Mouse (Mus musculus): Measurements from ENCODE around the gene Tdp1. TPM values are rescaled to one million over a fixed set of nuclear protein-coding genes. Genes with fewer than 3 reads are reported as not detected.

Tdp1 gene
- total RNA-seq, 2 experiments from 2014 or later = 2.9 to 4.0 TPM

DNA sequence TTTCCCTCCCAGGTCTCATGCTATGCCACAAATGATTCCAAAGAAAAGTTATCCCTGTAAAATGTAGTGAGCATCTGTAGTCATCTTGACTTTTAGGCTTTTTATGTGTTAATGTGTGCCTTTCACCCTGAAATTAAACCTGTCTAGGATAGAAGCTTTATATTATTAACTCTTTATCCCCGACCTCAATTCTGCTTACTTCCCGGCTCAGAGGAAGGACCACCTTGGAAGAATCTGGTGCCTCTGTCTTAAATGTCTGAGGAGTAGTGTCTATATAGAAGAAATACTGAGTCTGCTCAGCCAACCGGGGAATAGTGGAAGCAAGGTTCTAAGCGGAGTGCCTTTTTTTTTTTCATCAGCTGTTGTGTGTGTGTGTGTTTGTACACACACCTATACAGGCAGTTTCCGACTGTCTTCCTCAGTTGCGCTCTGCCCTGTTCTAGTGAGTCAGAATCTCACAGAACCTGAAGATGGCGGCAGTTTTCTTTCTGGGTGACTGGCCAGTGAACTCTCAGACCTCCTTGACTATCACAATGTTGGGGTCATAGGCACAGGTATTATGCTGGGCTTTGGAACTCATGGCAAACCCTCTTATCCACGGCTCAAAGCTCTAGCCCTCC is 1.1 kb downstream of the Tdp1 start:
- no peak for DNase-seq
- intact Hi-C loops (cut with DNase I) = no loop called here

DNA sequence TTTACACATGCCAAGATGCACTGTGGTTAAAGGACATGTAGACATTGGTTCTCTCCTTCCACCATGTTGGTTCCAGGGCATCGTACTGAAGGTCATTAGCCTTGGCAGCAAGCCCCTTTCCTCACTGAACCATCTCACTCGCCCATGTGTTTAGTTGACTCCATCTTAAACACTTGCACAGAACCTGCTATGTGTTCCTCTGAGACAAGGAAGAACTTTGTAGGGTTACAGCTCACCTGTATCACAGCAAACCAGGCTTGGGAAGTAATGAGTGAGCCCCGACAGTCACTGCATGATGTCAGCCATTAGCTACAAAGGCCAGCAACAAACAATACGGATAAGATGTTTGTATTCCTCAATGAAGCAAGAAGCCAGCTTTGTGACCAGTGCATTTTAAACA is 13.5 kb downstream of the Tdp1 start:
- intact Hi-C loops (cut with DNase I) = loop anchor here (5.0 kb wide), 1 partner anchor 209 kb away; no protein-coding TSS in a partner anchor
- DNase-seq = no peak

DNA sequence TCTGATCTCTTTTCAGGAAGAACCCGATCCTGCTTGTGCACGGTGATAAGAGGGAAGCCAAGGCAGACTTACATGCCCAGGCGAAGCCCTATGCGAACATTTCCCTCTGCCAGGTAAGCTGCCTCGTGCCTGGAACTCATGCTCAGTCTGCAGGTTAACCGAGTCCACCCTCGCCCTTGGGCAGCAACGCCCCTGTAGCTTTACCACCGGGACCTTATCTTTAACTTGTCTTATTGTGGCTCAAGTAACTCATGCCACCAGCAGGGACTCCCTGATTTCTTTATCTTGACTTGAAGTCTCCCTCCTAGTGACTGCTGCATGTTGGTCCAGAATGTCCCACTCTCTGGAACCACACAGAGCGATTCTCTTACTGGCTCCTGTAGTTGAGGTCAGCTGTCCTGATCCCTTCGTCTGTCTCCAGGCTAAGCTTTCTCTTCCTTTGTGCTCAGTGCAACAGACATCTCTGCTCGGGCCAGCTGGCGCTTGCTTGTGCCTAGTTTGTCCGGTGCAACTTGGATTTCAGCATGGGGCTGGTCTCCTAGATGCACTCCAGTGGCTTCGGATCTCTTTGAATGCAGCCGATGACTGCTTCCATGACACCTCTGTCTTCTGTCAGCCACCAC is 14.0 kb downstream of the Tdp1 start:
- DNase-seq = no peak
- intact Hi-C loops (cut with DNase I) = loop anchor here (5.0 kb wide), 1 partner anchor 209 kb away; no protein-coding TSS in a partner anchor

DNA sequence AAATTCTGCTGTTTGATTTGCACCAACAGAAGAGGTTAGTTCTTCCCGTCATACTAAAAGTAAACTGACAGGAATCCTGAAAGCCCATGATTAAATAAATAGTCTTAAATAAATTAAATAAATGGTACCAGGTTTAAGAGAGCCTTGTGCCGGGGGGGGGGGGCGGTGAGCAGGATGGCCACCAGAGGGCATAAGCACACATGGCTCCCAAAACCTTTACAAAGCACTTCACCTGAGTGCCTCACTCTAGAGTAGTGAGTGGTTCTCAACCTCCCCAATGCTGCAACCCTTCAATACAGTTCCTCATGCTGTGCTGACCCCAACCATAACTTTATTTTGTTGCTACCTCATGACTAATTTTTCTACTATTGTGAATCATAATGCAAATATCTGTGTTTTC is 15.7 kb downstream of the Tdp1 start:
- intact Hi-C loops (cut with DNase I) = loop anchor here (5.0 kb wide), 2 partner anchors 62 to 207 kb away; partner anchors contain the start of gene Kcnk13

DNA sequence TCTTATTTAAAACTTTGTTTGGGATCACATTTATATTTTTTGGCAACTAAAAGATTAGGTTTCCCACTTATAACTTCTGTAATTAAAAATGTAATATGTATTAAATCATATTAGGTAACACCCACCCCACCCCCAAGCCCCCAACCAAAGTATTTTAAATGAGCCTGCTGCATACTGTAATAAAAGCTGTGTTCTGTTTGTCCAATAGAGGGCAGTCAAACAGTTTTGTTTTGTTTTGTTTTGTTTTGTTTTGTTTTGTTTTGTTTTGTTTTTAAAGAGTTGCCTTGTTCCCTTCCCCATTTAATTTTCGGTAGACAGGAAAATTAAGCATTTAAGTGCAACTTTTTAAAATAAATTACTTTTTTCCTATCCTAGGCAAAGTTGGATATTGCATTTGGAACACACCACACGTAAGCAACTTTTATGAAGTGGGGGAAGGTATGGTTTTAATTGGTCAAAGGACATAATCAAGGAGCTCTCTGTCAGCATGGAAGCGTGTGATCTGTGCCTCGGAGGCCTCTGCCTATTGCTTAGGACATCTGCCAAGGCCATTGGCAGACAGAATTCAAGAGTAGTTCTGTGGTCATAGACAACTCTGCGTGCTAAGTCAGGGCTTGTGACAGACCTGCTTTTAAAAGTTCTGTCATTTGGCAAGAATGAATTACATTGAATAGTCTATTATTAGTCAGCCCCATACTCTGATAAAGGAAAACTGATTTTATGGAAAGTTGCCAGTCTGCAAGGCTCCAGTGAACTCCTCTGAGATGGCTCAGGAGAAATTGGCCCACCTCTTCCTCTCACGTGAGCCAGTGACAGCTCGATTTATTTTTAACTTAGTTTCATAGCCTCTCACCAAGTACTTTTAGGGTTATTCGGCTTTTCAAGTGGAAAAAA is 17.9 kb downstream of the Tdp1 start:
- intact Hi-C loops (cut with DNase I) = loop anchor here (5.0 kb wide), 1 partner anchor 60 kb away; the partner anchor contains the start of gene Kcnk13
- DNase-seq = no peak

More for the DNA sequence above, 15.7 kb downstream of the Tdp1 start:
- no peak for DNase-seq

DNA sequence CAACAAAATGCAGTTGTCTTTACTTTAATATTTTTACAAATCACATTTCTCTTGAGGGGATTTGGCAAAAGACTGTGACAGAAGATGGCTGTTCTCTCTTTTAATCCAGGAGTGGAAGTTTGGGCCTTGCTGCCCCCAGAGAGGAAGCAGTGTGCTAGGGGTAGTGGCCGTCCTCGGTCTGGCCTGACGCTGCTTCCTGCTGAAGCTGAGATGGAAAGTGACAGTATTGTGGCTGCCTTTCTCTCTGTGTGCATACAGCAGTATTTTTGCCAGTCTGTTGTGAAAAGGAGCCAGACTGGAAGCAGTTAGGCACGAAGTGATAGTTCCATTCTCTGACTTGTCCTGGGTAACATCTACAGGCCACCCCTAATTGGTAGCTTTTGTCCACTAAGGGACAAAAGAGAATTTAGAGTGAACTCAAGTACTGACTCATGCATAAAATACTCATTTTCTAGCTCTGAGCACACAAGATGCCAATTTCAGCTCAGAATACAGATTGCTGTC is 18.6 kb downstream of the Tdp1 start:
- intact Hi-C loops (cut with DNase I) = loop anchor here (5.0 kb wide), 1 partner anchor 59 kb away; the partner anchor contains the start of gene Kcnk13
- DNase-seq = no peak

DNA sequence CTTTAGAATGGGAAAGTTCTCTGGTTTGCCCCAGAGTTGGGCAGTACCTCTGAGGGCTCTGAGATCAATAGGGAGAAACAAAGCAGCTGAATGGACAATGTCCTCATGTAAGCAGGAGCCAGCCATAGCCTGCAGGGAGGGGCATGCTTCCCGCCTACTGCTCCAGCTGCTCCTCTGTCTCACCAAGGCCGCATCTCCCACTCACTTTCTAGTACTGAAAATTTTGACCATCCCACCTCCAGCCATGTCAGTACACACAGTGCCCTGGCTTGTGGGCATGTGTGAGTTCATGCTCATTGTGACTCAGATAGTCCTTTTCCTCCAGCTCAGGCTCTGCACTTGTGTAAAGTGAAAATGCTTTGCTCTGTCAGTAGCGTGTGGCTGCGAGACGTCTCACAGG is 20.2 kb downstream of the Tdp1 start:
- intact Hi-C loops (cut with DNase I) = loop anchor here (5.0 kb wide), 1 partner anchor 58 kb away; the partner anchor contains the start of gene Kcnk13
- no peak for DNase-seq

DNA sequence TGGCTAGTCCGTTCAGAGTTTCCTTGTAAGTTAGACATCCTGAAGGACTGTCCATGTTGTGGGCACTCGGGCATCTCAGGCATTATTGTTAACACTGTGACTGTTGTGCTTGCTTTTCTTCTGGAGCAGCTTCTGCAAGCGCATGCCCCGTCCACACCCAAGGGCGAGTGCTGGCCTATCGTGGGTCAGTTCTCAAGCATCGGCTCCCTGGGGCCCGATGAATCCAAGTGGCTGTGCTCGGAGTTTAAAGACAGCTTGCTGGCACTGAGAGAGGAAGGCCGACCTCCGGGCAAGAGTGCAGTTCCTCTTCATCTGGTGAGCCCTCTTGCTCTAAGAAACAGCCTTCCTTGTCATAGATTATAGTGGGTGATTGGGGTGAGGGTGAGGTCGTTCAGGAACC is 27.1 kb downstream of the Tdp1 start:
- no peak for DNase-seq
- intact Hi-C loops (cut with DNase I) = no loop called here

DNA sequence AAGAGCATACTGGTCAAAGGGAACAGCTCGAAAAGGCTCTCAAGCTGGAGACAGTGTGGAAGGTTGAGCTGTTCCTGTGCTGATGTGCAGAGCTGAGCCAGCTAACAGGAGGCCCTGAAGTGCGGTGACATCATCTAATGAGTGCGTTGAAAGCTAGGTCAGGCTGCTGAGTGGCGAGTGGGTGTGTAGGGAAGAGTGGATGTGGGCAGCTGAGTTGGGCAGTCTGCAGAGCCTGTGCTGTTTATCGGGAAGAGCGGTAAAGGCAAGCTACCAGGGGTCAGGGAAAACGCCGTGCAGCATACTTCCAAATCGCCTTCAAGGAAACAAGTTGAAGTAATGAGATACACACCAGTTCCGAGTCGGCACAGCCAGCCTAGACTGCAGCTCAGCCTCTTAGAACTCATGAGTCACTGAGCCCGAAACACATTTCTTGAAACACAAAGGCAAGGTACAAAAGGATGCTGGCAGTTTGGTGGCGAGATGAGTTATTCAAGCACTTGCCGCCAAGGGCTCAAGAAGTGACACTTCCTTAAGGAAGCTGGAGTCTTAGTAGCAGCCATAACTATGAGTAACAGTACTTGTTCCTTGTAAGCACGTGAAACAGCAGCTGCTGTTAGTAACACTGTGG is 33.6 kb downstream of the Tdp1 start:
- no peak for DNase-seq
- intact Hi-C loops (cut with DNase I) = no loop called here

DNA sequence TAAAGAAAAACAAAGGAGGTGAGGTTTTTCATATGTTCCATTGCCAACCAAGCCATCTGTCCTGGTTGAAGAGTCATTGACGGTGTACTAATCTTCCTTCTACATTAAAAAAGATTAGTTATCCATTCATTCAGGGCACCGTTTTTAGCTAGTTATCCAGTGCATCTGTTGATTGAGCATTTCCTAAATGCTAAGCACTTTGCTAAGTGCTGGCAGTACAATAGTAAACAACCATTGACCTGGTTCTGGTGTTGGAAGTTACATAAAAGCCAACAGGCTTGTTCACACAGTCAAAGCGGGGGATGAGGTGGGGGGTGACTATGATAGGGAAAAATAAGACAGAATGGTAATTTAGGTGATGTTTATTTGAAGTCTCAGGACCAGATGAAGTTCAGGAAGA is 35.3 kb downstream of the Tdp1 start:
- DNase-seq = no peak
- intact Hi-C loops (cut with DNase I) = no loop called here

DNA sequence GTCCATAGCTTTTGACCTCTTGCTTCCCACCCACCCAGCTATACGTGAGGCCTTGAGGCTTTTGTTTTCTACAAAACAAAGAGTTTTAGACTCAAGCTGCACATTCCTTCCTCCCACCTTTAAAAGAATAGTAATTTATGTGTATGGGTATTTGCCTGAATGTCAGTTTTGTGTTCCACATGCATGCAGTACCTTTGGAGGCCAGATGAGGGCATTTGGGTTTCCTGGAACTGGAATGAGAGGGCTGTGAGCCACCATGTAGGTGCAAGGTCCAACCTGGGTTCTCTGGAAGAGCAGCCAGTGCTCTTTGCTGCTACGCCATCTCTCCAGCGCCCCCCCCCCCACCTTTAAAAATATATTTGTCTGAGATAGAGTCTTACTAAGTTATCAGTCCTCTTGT is 36.7 kb downstream of the Tdp1 start:
- intact Hi-C loops (cut with DNase I) = no loop called here
- no peak for DNase-seq

DNA sequence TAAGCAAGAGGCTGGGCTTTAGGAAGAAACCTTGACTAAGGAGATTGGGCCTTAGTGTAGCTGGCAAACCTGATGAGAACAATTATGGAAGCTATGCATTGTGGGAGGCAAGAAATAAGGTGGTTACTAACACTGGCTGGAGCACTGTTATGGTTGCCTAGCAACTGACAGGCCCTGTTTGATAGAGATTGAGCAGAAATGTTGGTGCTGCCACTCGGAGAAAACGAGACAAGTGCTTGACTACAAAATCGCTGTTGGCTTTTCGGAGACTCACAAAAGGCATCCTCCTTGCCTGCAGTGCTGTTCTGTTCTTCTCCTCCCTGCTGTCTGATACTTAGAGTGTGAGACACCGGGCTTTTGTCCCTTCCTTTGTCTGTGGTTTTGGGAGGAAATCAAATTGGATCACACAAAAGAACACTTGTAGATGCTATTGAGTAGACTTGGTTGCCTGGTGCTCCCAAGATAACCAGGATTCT is 38.9 kb downstream of the Tdp1 start:
- no peak for DNase-seq
- intact Hi-C loops (cut with DNase I) = no loop called here

DNA sequence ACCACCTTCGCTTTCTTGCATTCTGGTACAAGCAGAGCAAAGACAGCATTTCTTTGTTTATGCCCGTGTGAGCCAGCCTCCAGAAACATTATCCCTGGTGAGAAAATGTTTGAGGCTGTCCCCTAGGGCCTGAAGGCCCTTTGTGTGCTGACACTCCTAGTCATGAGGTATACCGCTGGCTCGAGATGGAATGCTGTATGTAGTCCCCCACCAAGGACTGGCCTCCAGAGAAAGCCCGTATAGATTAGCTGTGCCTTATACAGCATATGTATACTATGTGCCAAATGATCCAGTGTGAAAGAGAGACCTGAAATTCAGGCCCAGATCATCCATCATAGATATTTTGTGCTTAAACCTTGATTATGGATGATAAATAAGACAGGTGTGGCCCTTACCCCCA is 39.4 kb downstream of the Tdp1 start:
- DNase-seq = no peak
- intact Hi-C loops (cut with DNase I) = no loop called here

DNA sequence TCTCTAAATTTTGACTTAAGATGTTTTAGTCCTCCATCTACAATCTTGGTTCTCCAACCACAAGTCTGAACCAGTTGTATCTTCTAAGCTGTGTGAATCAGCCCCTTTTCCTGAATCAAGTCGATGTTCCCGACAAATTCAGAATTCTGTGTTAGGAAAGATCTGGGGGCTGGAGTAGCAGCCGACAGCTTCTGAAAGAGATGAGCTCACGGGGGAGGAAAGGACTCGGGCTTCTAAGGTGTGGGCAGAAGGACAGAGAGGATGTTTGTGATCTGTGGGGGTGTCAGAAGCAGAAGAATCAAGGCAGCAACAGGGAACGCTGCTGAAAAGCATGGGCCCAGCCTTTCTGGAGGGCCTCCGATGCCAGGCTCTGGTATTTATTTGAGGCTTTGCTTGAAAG is 44.0 kb downstream of the Tdp1 start:
- no peak for DNase-seq
- intact Hi-C loops (cut with DNase I) = no loop called here

DNA sequence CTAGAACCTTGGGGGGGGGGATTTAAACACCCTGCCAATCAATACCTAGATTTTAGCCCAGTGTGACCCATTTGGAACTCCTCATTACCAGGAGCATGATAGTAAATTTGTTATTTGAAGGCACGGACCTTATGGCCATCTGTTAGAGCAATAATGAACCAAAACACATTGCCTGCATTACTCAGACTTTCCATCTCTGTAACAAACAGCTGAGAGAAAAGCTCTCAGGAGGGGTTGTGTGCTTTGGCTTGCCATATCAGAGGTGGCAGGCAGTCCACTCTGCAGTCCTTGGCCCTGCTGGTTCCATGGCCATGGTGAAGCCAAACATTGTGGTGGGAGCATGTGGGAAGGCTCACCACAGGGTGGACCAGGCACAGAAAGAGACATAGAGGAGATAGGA is 44.8 kb downstream of the Tdp1 start:
- DNase-seq = no peak
- intact Hi-C loops (cut with DNase I) = no loop called here

DNA sequence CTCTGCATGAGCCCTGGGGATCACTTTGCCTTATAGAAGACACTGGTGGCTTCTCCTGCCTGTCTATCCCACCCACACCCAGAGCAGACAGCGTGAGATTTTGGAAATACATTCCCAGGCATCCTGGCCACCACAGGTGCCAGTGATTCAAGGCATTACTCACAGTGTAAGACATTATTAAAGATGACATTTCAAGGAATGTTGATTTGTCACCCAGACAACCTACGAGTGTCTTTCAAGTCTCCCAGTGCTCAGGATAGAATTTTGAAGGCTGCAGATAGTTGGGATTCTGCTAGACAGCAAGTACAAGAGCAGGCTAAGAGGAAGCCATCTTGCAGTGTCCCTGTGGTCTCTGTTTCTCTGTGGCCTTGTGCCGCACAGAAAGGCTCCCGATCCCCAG is 47.9 kb downstream of the Tdp1 start:
- no peak for DNase-seq
- intact Hi-C loops (cut with DNase I) = no loop called here

DNA sequence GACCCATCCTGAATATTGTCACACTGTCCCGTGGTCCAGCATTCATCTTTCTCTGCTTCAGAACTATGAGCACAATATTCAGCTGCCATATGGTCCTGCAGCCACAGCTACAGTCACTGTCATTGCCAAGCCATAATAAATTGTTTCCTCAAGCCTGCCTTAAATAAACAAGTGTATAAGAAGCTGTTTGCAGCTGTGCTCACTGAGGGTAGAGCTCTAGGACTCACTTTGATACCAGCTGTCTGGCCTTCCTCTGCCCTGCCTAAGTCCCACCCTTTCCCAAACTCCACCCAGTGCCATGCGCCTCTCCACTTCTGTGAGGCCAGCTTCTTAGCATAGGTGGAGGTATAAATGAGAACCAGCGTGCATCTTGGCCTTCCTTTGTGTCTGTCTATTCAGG is 49.3 kb downstream of the Tdp1 start:
- DNase-seq = no peak
- intact Hi-C loops (cut with DNase I) = no loop called here

DNA sequence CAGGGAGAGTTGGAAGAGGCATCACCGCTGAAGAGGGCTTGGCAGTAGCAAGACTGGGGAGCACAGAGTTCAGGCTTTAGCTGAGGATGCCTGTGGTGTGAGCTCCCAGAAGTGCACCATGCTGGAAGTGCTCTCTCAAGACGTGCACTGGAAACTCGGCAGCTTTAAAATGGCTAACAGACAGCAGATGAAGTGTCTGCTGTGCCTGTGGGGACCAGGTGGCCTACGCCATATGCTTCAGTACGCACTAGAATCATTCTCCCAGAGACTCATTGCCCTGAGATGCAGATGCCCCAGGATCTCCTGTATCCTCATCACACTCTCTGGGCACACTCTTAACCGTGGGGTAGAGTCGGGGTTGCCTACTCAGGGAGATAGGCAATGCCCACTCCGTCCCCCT is 51.1 kb downstream of the Tdp1 start:
- intact Hi-C loops (cut with DNase I) = no loop called here
- no peak for DNase-seq

DNA sequence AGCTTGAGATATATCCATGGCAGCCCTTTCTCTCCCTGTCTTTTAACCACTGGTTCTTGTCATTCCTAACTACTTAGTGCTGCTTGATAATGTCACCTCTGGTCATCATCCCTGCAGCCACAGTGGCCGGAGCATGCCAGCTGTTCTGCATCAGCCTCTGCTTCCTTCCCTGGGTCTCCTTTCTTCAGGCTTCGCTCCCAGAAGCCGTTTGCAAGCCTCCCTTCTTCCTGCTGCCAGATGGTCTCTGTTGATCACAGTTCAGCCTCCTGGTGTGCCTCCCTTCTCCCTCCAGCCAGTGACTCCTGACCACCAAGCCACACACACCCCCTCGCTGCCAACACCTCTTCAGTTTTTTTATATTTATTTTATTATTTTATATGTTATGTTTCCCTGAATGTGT is 54.2 kb downstream of the Tdp1 start:
- DNase-seq = no peak
- intact Hi-C loops (cut with DNase I) = no loop called here

DNA sequence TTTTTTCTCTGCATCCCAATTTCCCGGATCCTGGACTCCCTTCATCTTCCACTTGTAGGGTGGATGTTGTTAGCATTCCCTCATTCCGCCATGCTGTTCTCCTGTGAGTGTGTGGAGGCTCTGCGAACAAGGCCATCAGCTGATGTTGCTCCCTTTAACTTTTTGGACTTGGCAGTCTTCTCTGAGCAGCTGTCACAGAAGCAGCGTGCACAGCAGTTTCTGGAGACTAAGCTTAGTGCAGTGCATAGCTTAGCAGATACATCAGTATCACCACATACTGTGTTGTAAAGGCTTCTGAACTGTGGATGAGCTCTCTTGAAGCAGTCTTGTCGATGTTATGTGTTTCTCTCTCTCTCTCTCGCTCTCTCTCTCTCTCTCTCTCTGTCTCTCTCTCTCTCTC is 54.9 kb downstream of the Tdp1 start:
- intact Hi-C loops (cut with DNase I) = no loop called here
- DNase-seq = no peak

DNA sequence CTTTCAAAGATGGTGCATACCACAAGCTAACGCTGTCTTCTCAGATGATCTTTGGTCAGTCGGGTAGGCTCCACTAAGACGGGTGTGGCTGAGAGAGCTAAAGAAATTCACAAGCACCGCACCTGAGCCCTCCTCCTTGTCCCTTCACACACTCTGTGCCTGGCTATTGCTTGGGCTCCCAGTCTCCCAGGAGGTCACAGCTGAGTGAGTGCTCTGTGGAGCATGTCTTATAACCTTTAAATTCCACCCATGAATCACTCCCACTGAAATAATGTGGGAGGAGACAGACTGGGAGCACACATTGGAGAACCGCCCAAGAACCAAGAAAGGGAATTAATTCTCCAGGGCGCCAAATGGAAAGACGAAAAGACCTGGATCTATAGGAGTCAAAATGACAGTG is 56.4 kb downstream of the Tdp1 start:
- intact Hi-C loops (cut with DNase I) = no loop called here
- no peak for DNase-seq

Data from gastrocnemius, postnatal 36 days (tissue).